Mouse (Mus musculus): ENCODE data around the gene Tmem131. TPM values are rescaled to one million over a fixed set of nuclear protein-coding genes. Genes with fewer than 3 reads are reported as not detected.

The Tmem131 gene
- polyA plus RNA-seq, 1 experiment, result 56.8 TPM

- no peaks in the 10 kb centered on the region for H3K4me1 ChIP-seq (ENCODE audit: control insufficient read depth, insufficient read depth, low read length)
- no peak overlapping the region for H3K4me3 ChIP-seq (ENCODE audit: insufficient read depth, low read length)
- no peak for TF ChIP-seq POLR2A (IDR thresholded peaks at IDR 0.05; ENCODE audit: low read depth, low read length)
- no peak for TF ChIP-seq CTCF (IDR thresholded peaks at IDR 0.05; ENCODE audit: borderline replicate concordance, insufficient read depth, low read length)
- no peak overlapping the region for H3K27ac ChIP-seq (ENCODE audit: insufficient read depth, low read length)
Observed at GRCm38 (mm10) chr1:36852085-36852484, 91.4 kb downstream of the Tmem131 start.

DNA sequence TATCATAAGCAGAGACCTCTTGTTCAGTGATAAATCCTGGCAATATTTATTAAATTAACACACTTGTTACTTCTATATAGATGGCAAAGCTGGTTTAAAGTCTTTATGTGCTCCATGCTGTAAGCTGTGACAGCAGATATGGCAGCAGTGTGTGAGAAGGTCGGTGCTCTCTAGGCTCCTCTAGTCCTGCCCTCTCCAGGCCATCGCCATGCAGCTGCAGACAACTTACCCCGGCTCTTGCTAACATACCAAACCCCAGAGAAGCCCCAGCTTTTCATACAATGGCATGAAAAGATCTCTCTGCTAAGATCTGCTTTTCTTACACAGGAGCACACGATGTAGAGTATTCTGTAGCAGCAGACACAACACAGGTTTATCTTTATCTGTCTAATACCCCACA, 92.1 kb downstream of the Tmem131 start:
- Histone ChIP-seq H3K4me3 (ENCODE audit: insufficient read depth, low read length) (no peak overlapping the region), H3K4me1 (ENCODE audit: control insufficient read depth, insufficient read depth, low read length) (no peaks in the 10 kb centered on the region), H3K27ac (ENCODE audit: insufficient read depth, low read length) (no peak overlapping the region)
- TF ChIP-seq CTCF (IDR thresholded peaks at IDR 0.05; ENCODE audit: borderline replicate concordance, insufficient read depth, low read length), result no peak
- TF ChIP-seq POLR2A (IDR thresholded peaks at IDR 0.05; ENCODE audit: low read depth, low read length), result no peak

GRCm38 (mm10) chr1:36848036-36848435, 95.4 kb downstream of the Tmem131 start:
- no peaks in the 10 kb centered on the region for H3K4me1 ChIP-seq (ENCODE audit: control insufficient read depth, insufficient read depth, low read length)
- H3K4me3 ChIP-seq (ENCODE audit: insufficient read depth, low read length), result no peak overlapping the region
- no peak overlapping the region for H3K27ac ChIP-seq (ENCODE audit: insufficient read depth, low read length)
- no peak for TF ChIP-seq POLR2A (IDR thresholded peaks at IDR 0.05; ENCODE audit: low read depth, low read length)
- TF ChIP-seq CTCF (IDR thresholded peaks at IDR 0.05; ENCODE audit: borderline replicate concordance, insufficient read depth, low read length), result no peak

GRCm38 (mm10) chr1:36847276-36847675, 96.2 kb downstream of the Tmem131 start:
- H3K27ac ChIP-seq (ENCODE audit: insufficient read depth, low read length), result no peak overlapping the region
- no peak overlapping the region for H3K4me3 ChIP-seq (ENCODE audit: insufficient read depth, low read length)
- TF ChIP-seq POLR2A (IDR thresholded peaks at IDR 0.05; ENCODE audit: low read depth, low read length), result no peak
- no peak for TF ChIP-seq CTCF (IDR thresholded peaks at IDR 0.05; ENCODE audit: borderline replicate concordance, insufficient read depth, low read length)
- H3K4me1 ChIP-seq (ENCODE audit: control insufficient read depth, insufficient read depth, low read length), result no peaks in the 10 kb centered on the region

DNA sequence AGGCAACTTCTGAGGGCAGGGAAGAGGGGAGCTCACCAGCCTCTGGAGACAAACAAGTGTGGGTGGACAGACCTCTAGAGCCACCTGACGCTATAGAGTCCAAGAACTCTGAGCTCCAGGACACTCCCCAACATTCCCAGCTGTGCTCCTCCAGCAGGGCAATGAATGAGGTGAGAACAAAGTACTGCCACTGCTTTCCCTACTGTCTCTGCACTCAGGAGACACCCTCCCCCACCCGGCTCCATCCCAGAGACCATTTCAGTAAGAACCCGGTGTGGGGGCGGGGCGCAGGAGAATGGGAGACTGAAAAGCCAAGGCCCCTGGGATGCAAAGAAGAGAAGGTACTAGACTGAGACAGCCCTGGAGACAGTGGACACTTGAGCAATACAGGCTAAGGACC, 98.4 kb downstream of the Tmem131 start:
- H3K27ac ChIP-seq (ENCODE audit: insufficient read depth, low read length), result no peak overlapping the region
- no peaks in the 10 kb centered on the region for H3K4me1 ChIP-seq (ENCODE audit: control insufficient read depth, insufficient read depth, low read length)
- TF ChIP-seq POLR2A (IDR thresholded peaks at IDR 0.05; ENCODE audit: low read depth, low read length) (no peak), CTCF (IDR thresholded peaks at IDR 0.05; ENCODE audit: borderline replicate concordance, insufficient read depth, low read length) (no peak)
- no peak overlapping the region for H3K4me3 ChIP-seq (ENCODE audit: insufficient read depth, low read length)

DNA sequence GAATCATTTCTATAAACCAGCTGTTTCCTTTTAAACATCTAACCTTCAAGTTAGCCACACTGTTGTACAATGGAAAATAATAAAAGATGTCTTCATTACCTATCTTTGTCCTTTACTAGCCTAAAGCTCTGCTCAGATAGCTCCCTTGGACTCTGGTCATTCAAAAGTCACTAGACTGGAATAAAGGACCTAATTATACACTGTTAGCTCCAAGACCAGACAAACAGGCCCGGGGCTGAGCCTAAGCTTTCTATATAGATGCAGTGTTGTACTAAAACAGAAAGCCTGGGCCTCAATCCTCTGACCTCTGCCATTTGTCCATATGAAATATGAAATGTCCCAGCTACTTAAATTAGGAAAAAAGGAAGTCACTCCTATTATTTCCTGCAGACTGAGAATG, 101.7 kb downstream of the Tmem131 start:
- H3K4me1 ChIP-seq (ENCODE audit: control insufficient read depth, insufficient read depth, low read length), result no peaks in the 10 kb centered on the region
- no peak for TF ChIP-seq CTCF (IDR thresholded peaks at IDR 0.05; ENCODE audit: borderline replicate concordance, insufficient read depth, low read length)
- TF ChIP-seq POLR2A (IDR thresholded peaks at IDR 0.05; ENCODE audit: low read depth, low read length), result no peak
- H3K4me3 ChIP-seq (ENCODE audit: insufficient read depth, low read length), result no peak overlapping the region
- H3K27ac ChIP-seq (ENCODE audit: insufficient read depth, low read length), result no peak overlapping the region

DNA sequence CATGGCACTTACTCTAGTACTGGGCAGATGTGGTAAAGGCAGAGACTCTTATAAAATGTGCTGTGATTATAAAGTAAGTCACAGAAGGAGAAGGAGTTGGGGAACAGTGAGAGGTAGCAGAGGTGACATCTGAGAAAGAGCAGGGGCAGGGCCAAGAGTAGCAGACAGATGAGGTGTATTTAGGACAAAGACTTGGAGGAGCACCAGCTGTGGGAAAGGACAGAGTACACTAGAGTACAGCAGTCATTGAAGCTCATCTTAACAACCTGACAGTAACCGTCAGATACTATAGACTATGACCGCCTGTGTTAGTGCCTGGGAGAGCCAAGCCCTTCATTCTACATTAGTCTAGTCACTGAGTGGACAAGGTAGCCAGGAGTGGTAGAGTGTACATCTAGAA, 102.5 kb downstream of the Tmem131 start:
- Histone ChIP-seq H3K27ac (ENCODE audit: insufficient read depth, low read length) (no peak overlapping the region), H3K4me1 (ENCODE audit: control insufficient read depth, insufficient read depth, low read length) (no peaks in the 10 kb centered on the region), H3K4me3 (ENCODE audit: insufficient read depth, low read length) (no peak overlapping the region)
- no peak for TF ChIP-seq CTCF (IDR thresholded peaks at IDR 0.05; ENCODE audit: borderline replicate concordance, insufficient read depth, low read length)
- TF ChIP-seq POLR2A (IDR thresholded peaks at IDR 0.05; ENCODE audit: low read depth, low read length), result no peak

GRCm38 (mm10) chr1:36839858-36840257, 103.6 kb downstream of the Tmem131 start:
- TF ChIP-seq POLR2A (IDR thresholded peaks at IDR 0.05; ENCODE audit: low read depth, low read length) (no peak), CTCF (IDR thresholded peaks at IDR 0.05; ENCODE audit: borderline replicate concordance, insufficient read depth, low read length) (no peak)
- Histone ChIP-seq H3K4me1 (ENCODE audit: control insufficient read depth, insufficient read depth, low read length) (no peaks in the 10 kb centered on the region), H3K27ac (ENCODE audit: insufficient read depth, low read length) (no peak overlapping the region), H3K4me3 (ENCODE audit: insufficient read depth, low read length) (no peak overlapping the region)

GRCm38 (mm10) chr1:36836274-36836954, 107.1 kb downstream of the Tmem131 start:
- H3K4me1 ChIP-seq (ENCODE audit: control insufficient read depth, insufficient read depth, low read length), result no peaks in the 10 kb centered on the region
- TF ChIP-seq CTCF (IDR thresholded peaks at IDR 0.05; ENCODE audit: borderline replicate concordance, insufficient read depth, low read length) (no peak), POLR2A (IDR thresholded peaks at IDR 0.05; ENCODE audit: low read depth, low read length) (no peak)
- H3K27ac ChIP-seq (ENCODE audit: insufficient read depth, low read length), result no peak overlapping the region
- no peak overlapping the region for H3K4me3 ChIP-seq (ENCODE audit: insufficient read depth, low read length)

DNA sequence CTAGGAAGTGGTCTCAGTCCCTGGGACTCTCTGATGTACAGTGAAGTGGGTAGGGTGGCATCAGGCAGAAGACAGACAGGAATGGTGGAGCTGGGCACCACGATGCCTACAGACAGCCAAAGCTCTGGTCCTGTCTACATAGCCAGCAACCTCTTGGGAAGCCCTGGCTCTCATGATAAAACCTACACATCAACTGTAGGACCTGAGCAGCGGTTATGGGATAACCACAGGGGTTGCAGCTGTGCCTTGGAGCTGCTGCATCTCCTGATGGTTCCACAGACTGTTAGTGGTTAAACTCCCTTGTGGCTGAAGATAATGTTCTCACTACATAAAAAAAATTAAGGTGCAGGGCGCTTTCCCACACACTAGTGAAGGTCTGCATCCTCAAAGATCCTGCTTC, 107.9 kb downstream of the Tmem131 start:
- Histone ChIP-seq H3K4me1 (ENCODE audit: control insufficient read depth, insufficient read depth, low read length) (no peaks in the 10 kb centered on the region), H3K4me3 (ENCODE audit: insufficient read depth, low read length) (no peak overlapping the region), H3K27ac (ENCODE audit: insufficient read depth, low read length) (no peak overlapping the region)
- TF ChIP-seq POLR2A (IDR thresholded peaks at IDR 0.05; ENCODE audit: low read depth, low read length), result no peak
- TF ChIP-seq CTCF (IDR thresholded peaks at IDR 0.05; ENCODE audit: borderline replicate concordance, insufficient read depth, low read length), result no peak
